Mouse (Mus musculus) retina, postnatal 1 day (tissue): ENCODE measurements at regions not wholly inside any gene's neighbourhood (a gene's known extent, or its start where the extent isn't known, plus 50 kb on each side); places are given as distances from the start of the nearest gene placed in this dataset.
A peak's percentile ranks its signal among the peaks of the same experiment; 100 is the strongest.

ENCODE experiments used
- DNase-seq: peaks from one replicate; pipeline ENCODE4 v3.0.0-alpha.2; 2012

- no peak for DNase-seq
Measured at GRCm38 (mm10) chr5:132892591-132892990, 349.4 kb upstream of the Auts2 start.

GRCm38 (mm10) chr5:132884130-132884529 lies 341.0 kb upstream of the Auts2 start:
- no peak for DNase-seq

GRCm38 (mm10) chr5:132882291-132882690 lies 339.1 kb upstream of the Auts2 start:
- no peak for DNase-seq

- no peak for DNase-seq
Measured at GRCm38 (mm10) chr5:132881170-132881569, 338.0 kb upstream of the Auts2 start.

- DNase-seq = peak; percentile 54
Measured at GRCm38 (mm10) chr5:132876336-132876840, 333.2 kb upstream of the Auts2 start.

GRCm38 (mm10) chr5:132858846-132859510 lies 315.8 kb upstream of the Auts2 start:
- DNase-seq = no peak

GRCm38 (mm10) chr5:132855619-132856510 lies 312.7 kb upstream of the Auts2 start:
- no peak for DNase-seq

GRCm38 (mm10) chr5:132850770-132851169 lies 307.6 kb upstream of the Auts2 start:
- no peak for DNase-seq

GRCm38 (mm10) chr5:132848086-132848485 lies 304.9 kb upstream of the Auts2 start:
- no peak for DNase-seq

- DNase-seq = no peak
Measured at GRCm38 (mm10) chr5:132843284-132843683, 300.1 kb upstream of the Auts2 start.

- DNase-seq = no peak
Measured at GRCm38 (mm10) chr5:132841794-132842193, 298.6 kb upstream of the Auts2 start.

- DNase-seq = no peak
Measured at GRCm38 (mm10) chr5:132837420-132837819, 294.3 kb upstream of the Auts2 start.

GRCm38 (mm10) chr5:132828993-132829392 lies 285.8 kb upstream of the Auts2 start:
- DNase-seq = no peak

GRCm38 (mm10) chr5:132827555-132828333 lies 284.6 kb upstream of the Auts2 start:
- no peak for DNase-seq

- no peak for DNase-seq
Measured at GRCm38 (mm10) chr5:132826009-132826408, 282.9 kb upstream of the Auts2 start.

- DNase-seq = no peak
Measured at GRCm38 (mm10) chr5:132817665-132818064, 274.5 kb upstream of the Auts2 start.

- no peak for DNase-seq
Measured at GRCm38 (mm10) chr5:132809181-132809580, 266.0 kb upstream of the Auts2 start.

- no peak for DNase-seq
Measured at GRCm38 (mm10) chr5:132796061-132796460, 252.9 kb upstream of the Auts2 start.

GRCm38 (mm10) chr5:132792484-132792883 lies 249.3 kb upstream of the Auts2 start:
- no peak for DNase-seq

- DNase-seq = no peak
Measured at GRCm38 (mm10) chr5:132785291-132785690, 242.1 kb upstream of the Auts2 start.

- no peak for DNase-seq
Measured at GRCm38 (mm10) chr5:132784791-132785190, 241.6 kb upstream of the Auts2 start.

- peak; percentile 66 for DNase-seq
Measured at GRCm38 (mm10) chr5:132774141-132774680, 231.1 kb upstream of the Auts2 start.

GRCm38 (mm10) chr5:132760396-132760795 lies 217.3 kb upstream of the Auts2 start:
- DNase-seq = no peak
